Mouse (Mus musculus) spleen, adult 2 months (tissue): ENCODE results near the gene D17H6S53E.

Source experiments
- CTCF ChIP-seq: fragments of 200-500 bp; IDR thresholded peaks from 2 replicates; pipeline ENCODE4 v1.5.1; 2011; ENCODE audit warnings: mild to moderate bottlenecking, inconsistent platforms; ENCODE audit not compliant: insufficient read depth, insufficient read length, insufficient replicate concordance; ENCODE audit errors: extremely low read depth
- POLR2A ChIP-seq: fragments of 200-500 bp; IDR thresholded peaks from 2 replicates; pipeline ENCODE4 v1.6.1; 2011; ENCODE audit warnings: low read depth, low read length, inconsistent platforms

DNA sequence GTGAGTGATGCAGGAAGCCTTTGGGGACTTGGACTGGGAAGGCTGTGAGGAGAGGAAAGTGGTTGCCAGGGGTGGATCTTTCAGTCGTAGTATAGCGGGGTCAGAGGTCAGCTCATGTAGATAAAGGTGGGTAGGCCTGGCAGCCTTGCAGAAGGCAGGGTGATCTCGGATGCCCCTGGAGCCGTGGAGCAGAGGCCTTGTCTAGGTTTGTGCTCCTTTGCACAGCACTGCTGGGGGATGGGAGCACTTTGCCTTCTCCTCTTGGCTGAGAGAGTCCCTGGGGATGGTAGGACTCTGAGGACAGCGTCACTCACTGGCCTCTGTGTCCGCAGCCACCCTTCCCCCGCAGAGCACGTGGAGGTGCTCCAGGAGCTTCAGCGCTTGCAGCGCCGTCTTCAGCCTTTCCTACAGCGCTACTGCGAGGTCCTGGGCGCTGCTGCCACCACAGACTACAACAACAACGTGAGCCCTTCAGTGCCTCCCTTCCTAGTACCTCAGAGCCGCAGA is 14.4 kb downstream of the D17H6S53E start:
- TF ChIP-seq CTCF (no peak), POLR2A (no peak)
